Mouse (Mus musculus) ovary, adult 18-20 months (tissue): ENCODE measurements around the gene Gli3.

Experiments used
- DNase-seq: peaks from one replicate; pipeline ENCODE4 v3.0.0; 2022; ENCODE audit warnings: low spot score, mixed read lengths

Gli3 gene

DNA sequence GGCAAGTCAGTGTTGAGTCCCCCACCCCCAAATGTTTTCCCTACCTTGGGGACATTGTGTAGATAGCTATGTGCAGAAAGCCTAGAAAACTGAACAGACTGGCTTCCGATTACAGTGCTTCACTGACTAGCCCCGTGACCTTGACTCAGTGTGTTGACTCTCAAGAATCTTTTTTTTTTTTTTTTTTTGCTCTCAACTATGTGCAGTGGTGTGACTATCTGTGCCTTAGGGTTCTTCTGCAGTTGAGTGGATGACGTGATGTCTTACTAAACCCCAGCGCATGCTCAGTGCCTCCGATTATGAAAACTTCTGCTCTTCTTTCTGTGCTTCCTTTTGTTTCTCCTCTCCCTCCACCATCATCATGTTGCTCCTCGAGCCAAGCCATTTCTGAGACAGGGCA is 87.7 kb downstream of the Gli3 start:
- DNase-seq = no peak

DNA sequence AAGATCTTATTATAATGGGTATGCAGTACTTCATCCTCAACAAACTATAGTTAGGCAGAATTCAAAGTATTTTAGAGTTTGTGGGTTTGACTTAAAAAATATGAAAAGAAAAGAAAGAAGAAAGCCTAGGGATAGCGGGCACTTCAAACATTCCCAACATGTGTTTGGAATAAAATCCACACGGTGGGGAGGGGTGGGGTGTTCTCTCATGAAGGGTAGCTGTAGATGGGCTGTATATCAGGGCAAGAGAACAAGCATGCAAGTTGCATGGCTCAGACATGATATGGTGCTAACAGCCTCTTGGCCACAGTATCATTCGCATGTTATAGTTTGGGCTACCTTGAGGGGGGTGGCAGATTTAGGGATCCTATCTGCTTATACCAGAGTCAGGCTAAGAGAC is 89.0 kb downstream of the Gli3 start:
- no peak for DNase-seq

DNA sequence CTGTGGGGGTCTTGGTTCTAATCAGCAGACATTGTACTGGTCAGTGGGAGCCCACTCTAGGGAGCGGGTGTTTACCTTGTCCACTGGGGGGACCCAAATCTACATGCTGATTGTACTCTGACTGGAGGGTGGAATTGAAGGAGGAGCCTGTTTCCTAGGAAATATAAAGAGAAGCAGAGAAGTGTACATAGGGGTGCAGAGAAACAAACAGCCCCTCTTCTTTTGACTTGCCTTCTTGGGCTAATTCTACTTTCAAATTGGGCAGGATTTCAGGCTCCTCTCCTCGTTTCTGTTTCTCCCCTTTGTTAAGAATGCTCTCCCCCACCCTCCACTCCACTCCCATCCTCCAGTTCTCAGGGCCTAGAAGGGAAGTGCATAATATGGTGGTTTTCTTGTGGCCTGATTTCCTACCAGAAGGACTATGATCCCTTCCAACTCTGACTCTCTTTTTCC is 93.6 kb downstream of the Gli3 start:
- no peak for DNase-seq

GRCm38 (mm10) chr13:15561441-15561840 is 98.4 kb downstream of the Gli3 start:
- no peak for DNase-seq

GRCm38 (mm10) chr13:15570908-15571568 is 108.0 kb downstream of the Gli3 start:
- DNase-seq = no peak

DNA sequence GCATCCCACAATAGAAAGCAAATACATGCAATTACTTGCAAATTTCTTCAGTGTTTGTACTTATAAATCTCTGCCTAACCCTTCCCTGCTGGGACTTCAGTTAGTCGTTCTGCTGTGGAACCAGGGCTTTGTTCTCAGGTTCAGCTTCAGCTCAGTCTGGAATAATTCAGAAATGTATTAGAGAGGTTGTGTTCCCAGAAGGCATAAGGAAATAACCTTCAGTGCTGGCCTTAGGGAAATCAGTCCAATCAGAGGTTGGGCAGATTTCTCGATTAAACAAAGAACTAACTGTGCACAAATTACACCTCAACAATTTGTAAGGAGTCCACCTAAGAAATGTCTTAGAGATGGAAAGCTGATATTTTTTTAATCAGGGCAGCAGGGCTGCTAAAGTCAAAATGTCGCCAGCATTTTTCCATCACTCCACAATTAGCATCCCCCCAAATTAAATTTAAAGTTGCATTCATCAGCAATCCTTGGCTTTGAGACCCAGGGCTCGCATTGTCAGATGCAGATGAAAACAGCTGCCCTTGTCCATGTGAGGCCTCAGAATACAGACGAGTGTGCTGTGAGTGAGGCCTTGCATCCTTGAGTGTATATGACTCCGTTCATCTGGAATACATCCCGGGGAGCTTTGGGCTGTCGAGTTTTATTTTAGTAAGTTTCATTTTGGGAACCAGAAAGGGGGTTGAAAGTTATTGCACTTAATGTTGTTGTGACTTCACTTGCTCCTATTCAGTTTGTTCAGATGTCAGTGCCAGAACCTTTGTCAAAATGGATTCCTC is 114.3 kb downstream of the Gli3 start:
- no peak for DNase-seq

DNA sequence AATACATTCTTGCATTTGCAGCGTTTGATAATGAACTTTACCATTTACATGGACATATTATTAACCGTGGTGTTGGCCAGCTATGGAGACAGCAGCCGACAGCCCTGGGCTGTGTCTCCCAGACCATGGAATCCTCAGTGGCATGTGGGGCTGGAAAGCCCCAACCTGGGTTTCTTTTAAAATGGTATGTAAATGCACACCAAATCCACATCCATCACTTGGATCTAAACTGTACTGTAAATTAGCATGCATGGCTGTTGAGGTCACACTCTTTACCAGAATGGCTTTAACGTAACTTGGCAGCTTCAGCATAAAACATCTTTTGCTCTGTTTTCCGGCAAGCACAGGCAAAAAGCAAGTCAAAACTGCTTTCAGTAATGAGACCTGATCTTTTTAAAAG is 117.4 kb downstream of the Gli3 start:
- no peak for DNase-seq

GRCm38 (mm10) chr13:15585941-15586340 is 122.9 kb downstream of the Gli3 start:
- DNase-seq = no peak

- no peak for DNase-seq
Observed at GRCm38 (mm10) chr13:15588278-15589272, 125.5 kb downstream of the Gli3 start.

DNA sequence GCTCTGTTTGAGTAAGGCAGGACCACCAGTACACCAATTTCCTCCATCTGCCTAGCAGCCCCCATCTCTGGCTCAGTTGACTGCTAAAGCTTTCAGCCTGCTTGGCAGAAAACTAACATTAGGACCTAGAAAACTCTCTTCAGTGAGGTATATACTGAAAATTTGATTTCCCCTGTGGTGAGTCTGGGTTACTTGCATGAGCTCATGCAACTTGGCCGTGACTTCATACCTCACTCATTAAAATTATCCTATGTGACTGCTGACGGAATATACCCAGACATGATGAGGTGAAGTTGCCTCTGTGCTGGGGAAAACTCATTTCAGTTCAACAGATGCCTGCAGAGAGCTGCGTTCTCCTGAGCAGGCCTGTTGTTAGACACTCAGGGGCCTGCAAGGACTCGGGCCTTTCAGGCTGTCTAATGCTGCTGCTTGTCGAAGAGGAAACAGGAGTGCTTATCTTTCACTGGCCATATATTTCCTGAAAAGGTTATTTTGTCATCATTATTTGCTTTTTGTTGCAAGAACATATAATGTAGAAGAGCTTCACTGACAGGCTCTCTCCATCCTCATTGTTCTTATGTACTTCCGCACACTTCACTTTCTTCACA is 127.4 kb downstream of the Gli3 start:
- DNase-seq = no peak

- DNase-seq = no peak
Observed at GRCm38 (mm10) chr13:15596667-15597066, 133.6 kb downstream of the Gli3 start.

GRCm38 (mm10) chr13:15599741-15600140 is 136.7 kb downstream of the Gli3 start:
- no peak for DNase-seq

DNA sequence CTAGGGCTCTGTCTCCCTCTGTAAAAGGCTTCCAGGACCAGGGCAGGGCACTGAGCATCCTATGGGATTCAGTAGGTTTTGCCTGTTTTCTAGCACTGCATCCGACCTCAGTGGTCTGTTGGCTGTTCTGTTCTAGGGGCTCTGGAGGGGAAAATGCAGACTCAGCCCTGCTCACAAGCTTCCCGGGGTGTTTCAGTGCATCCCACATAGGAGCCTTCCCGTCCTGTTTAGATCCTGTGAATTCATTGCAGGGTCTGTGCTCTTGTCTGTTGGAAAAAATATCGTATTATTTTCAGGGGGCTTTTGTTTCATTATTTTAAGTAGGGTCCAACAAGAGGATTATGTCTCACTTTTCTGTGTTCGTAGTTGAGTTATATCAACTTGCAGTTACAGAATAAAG is 139.1 kb downstream of the Gli3 start:
- DNase-seq = no peak

DNA sequence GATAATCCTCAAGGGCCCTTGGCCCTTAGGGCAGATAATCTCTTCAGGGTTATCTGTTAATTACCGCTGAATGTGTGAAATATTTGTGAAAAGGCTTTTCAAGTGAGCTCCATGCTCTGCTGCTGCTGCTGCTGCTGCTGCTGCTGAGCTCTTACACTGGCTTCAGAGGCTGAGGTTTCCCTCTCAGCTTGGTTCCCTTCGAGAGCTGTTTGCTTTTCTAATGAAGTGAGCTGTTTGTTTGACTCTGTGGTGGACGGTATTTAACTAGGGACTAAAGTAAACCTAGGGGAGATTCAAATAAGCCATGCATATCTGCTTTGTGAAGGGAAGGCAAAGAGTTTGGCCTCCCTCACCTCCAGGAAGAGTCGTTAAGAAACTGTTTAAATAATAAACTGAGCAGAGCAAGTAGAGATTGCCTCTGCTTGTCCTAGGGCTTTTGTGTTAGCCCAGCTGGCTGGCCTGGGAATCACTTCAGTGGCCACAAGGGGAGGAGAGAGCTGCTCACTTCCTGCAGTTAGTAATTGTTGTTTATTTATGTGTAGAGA is 139.7 kb downstream of the Gli3 start:
- no peak for DNase-seq

DNA sequence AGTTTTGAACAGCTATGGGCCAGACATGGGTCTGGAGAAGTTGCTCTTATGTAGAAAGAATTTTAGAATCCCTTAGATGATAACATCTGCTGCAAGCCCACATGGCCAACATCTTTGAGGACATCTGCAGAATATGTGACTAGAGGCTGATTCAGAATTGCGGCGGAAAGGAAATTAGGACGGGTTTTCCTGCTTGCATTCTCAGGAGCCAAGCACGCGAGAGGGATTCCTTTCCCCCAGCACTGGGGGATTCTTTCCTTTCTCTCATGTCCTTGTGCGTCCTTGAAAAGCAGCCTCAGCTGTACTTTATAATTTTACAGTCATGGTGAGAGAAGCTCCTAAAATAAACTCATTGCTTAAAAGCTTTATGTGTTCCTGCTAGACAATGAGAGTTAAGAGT is 141.0 kb downstream of the Gli3 start:
- no peak for DNase-seq

- DNase-seq = no peak
Observed at GRCm38 (mm10) chr13:15617423-15617822, 154.4 kb downstream of the Gli3 start.

DNA sequence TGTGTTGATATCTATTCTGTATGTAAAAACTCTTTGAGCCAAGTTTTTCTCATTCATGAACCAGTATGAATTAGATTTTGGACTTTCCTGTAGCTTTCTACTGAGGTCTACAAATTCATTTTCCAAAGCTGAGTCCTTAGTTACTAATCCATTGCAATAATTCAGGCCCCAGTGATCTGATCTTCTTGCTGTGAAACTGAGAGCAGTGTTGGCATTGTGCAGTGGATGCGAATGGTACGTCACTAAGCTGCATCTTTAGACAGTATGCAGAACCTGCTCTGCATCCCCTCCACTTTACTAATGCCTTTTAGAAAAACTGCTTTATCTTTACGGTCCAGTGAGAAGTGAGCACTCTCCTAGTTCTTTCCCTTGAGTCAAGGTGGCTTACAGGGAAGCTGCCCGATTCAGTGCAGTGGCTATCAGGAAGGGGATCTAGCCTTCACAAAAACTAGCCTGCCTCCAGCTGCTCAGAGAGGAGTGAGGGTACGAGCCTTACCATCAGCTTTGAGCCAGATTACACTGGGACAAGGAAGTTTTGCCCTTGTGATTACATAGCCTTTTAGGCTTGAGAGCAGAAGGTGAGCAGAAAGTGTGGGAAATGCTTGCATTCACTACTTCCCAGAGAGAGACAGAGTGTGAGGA is 155.1 kb downstream of the Gli3 start:
- no peak for DNase-seq

GRCm38 (mm10) chr13:15621009-15621408 is 158.0 kb downstream of the Gli3 start:
- no peak for DNase-seq

DNA sequence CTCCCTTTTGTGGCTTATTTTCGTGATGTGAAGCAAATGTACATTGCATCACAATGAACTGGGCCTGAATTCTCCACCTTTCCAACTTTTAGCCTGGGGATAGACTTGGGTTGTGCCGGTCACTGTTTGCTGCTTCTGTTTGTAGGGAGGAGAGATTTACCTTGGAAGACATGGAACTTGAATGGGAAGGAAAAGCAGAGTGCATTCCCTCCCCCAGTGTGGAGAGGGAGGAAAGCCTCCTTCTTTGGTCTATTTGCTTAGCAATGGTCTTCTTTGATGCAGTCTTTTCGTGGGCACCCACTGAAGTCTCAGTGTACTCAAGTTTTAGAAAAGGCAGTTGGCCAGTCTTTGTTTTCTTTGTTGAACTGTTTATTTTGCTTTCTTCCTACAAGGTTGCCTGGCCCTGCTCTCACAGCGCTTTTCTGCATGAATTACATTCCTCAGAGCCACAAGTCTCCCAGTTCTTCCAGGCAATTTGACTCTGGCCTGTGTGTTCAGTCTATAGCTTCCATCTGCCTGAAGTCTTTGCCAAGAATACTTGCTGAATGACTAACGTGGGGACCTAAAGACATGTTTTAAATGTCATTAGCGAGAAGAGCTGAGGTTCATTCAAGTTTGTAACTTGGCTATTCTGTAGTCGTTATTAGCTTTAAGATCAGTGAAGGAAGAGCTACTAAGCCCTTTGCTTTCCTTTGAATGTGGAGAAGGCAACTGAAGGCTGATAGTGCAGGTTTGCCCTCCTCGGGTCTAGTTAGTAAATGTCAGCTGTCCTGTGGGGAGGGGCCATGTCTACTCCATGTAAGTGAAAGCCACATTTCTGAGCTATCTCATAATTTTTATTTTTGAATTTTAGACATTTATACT is 161.7 kb downstream of the Gli3 start:
- no peak for DNase-seq

DNA sequence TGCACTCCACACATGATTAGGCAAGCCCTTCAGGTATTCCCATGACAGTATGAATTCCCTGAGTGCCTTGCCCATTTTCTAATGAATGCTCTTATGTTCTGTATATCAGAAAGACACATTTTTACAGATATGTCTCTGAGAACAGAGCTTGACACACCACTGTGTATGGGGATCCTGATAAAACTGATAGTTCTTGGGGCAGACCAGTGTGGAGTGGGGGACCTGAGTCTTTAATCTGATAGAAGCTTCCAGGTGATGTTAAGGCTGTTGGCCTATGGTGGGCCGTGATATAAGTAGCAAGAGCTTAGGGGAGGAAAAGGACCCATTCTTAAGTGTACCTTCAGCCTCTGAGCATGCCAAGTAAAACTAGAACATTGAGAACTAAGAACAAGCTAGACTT is 178.5 kb downstream of the Gli3 start:
- DNase-seq = no peak
